19 mouse cellular contexts compared by ENCODE assay signal in the genomic region with DNA sequence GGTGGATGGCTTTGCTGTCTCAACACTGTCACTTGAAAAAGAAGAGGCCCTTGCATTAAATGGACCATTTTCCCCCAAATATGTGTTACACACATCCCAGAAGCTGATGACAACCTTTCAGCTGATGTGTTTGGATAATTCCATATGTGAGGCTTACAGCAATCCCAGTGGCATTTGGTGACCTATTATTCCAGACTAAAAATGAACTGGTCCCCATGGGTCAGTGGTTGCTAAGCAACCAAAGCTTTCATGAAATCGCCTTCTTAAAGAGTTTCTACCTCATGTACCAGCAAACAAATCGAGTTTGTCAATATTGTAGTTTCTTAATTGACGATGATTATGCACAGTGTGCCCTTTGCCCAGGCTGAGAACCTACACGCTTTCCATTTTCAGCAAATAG. TPM values are rescaled to one million over a fixed set of nuclear protein-coding genes. Genes with fewer than 3 reads are reported as not detected.
"Had no signal": no experiment of that assay in that cellular context is flagged by ENCODE, and none has a peak within 500 bp of the region (broad histone marks: within the 10 kb centered on the region; RNA-seq: fewer than 3 reads in every experiment).

No protein-coding gene starts in this region.

- H3K9ac ChIP-seq: intestine, embryonic 15.5 days; liver, embryonic 15.5 days; neural tube, embryonic 13.5 days had no signal

- DNase-seq: kidney, adult 18-20 months; kidney, postnatal 10 days; kidney, postnatal 4 days; lung, adult 2 months; lung, postnatal 36 days; thymus, adult 18-20 months; thymus, postnatal 14 days had no signal

- H3K36me3 ChIP-seq: intestine, embryonic 15.5 days; limb, embryonic 10.5 days; liver, embryonic 15.5 days; neural tube, embryonic 13.5 days had no signal

- H3K27ac ChIP-seq: intestine, embryonic 15.5 days; left cerebral cortex, adult 2 months; limb, embryonic 10.5 days; liver, embryonic 15.5 days; neural tube, embryonic 13.5 days had no signal

- H3K27me3 ChIP-seq: intestine, embryonic 15.5 days; liver, embryonic 15.5 days; neural tube, embryonic 13.5 days had no signal

- H3K9me3 ChIP-seq: intestine, embryonic 15.5 days; limb, embryonic 10.5 days; liver, embryonic 15.5 days; neural tube, embryonic 13.5 days had no signal

- ATAC-seq: lung, postnatal 0 days had no signal

- H3K4me1 ChIP-seq: intestine, embryonic 15.5 days; liver, embryonic 15.5 days; neural tube, embryonic 13.5 days had no signal

- H3K4me3 ChIP-seq: intestine, embryonic 15.5 days; left cerebral cortex, adult 2 months; limb, embryonic 10.5 days; liver, embryonic 15.5 days; myocyte; neural tube, embryonic 13.5 days had no signal

- H3K4me2 ChIP-seq: intestine, embryonic 15.5 days; liver, embryonic 11.5 days; liver, embryonic 15.5 days; neural tube, embryonic 13.5 days had no signal

RNA-seq across cellular contexts. Expression of a gene that starts 0.6 kb away (rescaled TPM):
- polyA plus RNA-seq: intestine, embryonic 15.5 days; kidney, embryonic 14.5 days; limb, embryonic 10.5 days; limb, embryonic 14.5 days; liver, embryonic 11.5 days; liver, embryonic 15.5 days; lung, adult 2 months; lung, postnatal 0 days; myocyte; neural tube, embryonic 13.5 days; stomach, embryonic 14.5 days; urinary bladder, adult 2 months had no signal

RNA-seq across cellular contexts. Expression of a gene that starts 14.8 kb away (rescaled TPM):
- polyA plus RNA-seq: intestine, embryonic 15.5 days; kidney, embryonic 14.5 days; limb, embryonic 10.5 days; limb, embryonic 14.5 days; liver, embryonic 11.5 days; liver, embryonic 15.5 days; lung, adult 2 months; lung, postnatal 0 days; myocyte; neural tube, embryonic 13.5 days; stomach, embryonic 14.5 days; urinary bladder, adult 2 months had no signal

RNA-seq across cellular contexts. Expression of a gene that starts 34.9 kb away (rescaled TPM):
- polyA plus RNA-seq: intestine, embryonic 15.5 days; kidney, embryonic 14.5 days; limb, embryonic 10.5 days; limb, embryonic 14.5 days; liver, embryonic 11.5 days; liver, embryonic 15.5 days; lung, adult 2 months; lung, postnatal 0 days; myocyte; neural tube, embryonic 13.5 days; stomach, embryonic 14.5 days; urinary bladder, adult 2 months had no signal

RNA-seq across cellular contexts. Expression of a gene that starts 49.7 kb away (rescaled TPM):
- polyA plus RNA-seq: myocyte; neural tube, embryonic 13.5 days had no signal

RNA-seq across cellular contexts. Expression of a gene that starts 58.8 kb away (rescaled TPM):
- polyA plus RNA-seq: intestine, embryonic 15.5 days; kidney, embryonic 14.5 days; limb, embryonic 10.5 days; limb, embryonic 14.5 days; liver, embryonic 11.5 days; liver, embryonic 15.5 days; lung, adult 2 months; lung, postnatal 0 days; myocyte; neural tube, embryonic 13.5 days; stomach, embryonic 14.5 days; urinary bladder, adult 2 months had no signal
